Mouse (Mus musculus): ENCODE data around the gene Lrrc72. TPM values are rescaled to one million over a fixed set of nuclear protein-coding genes. Genes with fewer than 3 reads are reported as not detected.

Lrrc72 gene
- not detected in 2 replicates for polyA plus RNA-seq (2012; ENCODE audit: low replicate concordance)

DNA sequence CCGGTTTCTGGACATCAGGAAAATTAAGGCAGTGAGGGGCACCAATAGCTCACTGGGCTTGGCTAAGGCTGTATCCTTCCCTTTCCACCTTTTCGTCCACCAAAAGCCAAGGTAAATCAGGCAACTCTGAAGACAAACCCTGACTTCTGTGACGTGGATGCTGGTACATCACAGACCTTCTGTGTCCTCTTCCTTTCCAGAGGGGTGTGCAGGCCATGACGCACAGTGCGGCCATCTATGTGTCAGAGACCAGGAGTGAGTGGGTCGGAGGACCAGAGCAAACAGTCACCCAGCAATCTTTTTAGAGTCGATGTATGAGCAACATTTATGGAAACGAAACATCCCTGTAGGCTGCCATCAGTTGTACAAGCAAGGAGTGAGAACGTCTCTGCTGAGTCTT, at the start of gene Lrrc72:
TSS of gene Lrrc72 (minus strand) at position 101 of the 400 bp plus-strand sequence.

Other genes with a start within 250 kb of the Lrrc72 start
- gene Tspan13, start 210.9 kb downstream of the Lrrc72 start, polyA plus RNA-seq (2012; ENCODE audit: low replicate concordance) = 316 and 532 TPM in 2 replicates
- 1.0 and 2.4 TPM in 2 replicates for gene Ankmy2, start 96.3 kb downstream of the Lrrc72 start, polyA plus RNA-seq (2012; ENCODE audit: low replicate concordance)
- gene Bzw2, start 95.3 kb downstream of the Lrrc72 start, polyA plus RNA-seq (2012; ENCODE audit: low replicate concordance) = 7.5 and 14.2 TPM in 2 replicates
- gene Sostdc1, start 60.7 kb upstream of the Lrrc72 start, polyA plus RNA-seq (2012; ENCODE audit: low replicate concordance) = not detected in 2 replicates
- 0.28 and 1.4 TPM in 2 replicates for gene Ispd, start 128.1 kb upstream of the Lrrc72 start, polyA plus RNA-seq (2012; ENCODE audit: low replicate concordance)
- gene D630036H23Rik, start 128.8 kb upstream of the Lrrc72 start, polyA plus RNA-seq (2012; ENCODE audit: low replicate concordance) = 0.91 and 1.6 TPM in 2 replicates